Mouse (Mus musculus) lung, embryonic 15.5 days (tissue): ENCODE measurements around the gene Robo2. TPM values are rescaled to one million over a fixed set of nuclear protein-coding genes. Genes with fewer than 3 reads are reported as not detected.

Experiments used
- ATAC-seq: fragments of 200-750 bp; cut with Nextera tagmentation; 2 replicates; pipeline ENCODE4 v1.8.0; 2017; ENCODE audit warnings: moderate number of reproducible peaks, borderline replicate concordance; ENCODE audit not compliant: low FRiP score, low TSS enrichment; ENCODE audit errors: extremely low read depth
- H3K27ac ChIP-seq: fragments of 300-500 bp; sonication (generic); 2 replicates; pipeline ENCODE4 v1.5.1; 2015; ENCODE audit warnings: moderate library complexity, mild to moderate bottlenecking, inconsistent platforms
- H3K27me3 ChIP-seq: fragments of 300-500 bp; sonication (generic); 2 replicates; pipeline ENCODE4 v1.6.1; 2015; ENCODE audit warnings: inconsistent platforms
- H3K36me3 ChIP-seq: fragments of 300-500 bp; sonication (generic); 2 replicates; pipeline ENCODE4 v1.6.1; 2015; ENCODE audit warnings: inconsistent platforms
- H3K4me1 ChIP-seq: fragments of 300-500 bp; sonication (generic); 2 replicates; pipeline ENCODE4 v1.6.1; 2015; ENCODE audit warnings: inconsistent platforms
- H3K4me2 ChIP-seq: fragments of 300-500 bp; sonication (generic); 2 replicates; pipeline ENCODE4 v1.6.1; 2015; ENCODE audit warnings: inconsistent platforms, mild to moderate bottlenecking, moderate library complexity
- H3K4me3 ChIP-seq: fragments of 300-500 bp; sonication (generic); 2 replicates; pipeline ENCODE4 v1.5.1; 2015; ENCODE audit warnings: mild to moderate bottlenecking, inconsistent platforms
- H3K9ac ChIP-seq: fragments of 300-500 bp; sonication (generic); 2 replicates; pipeline ENCODE4 v1.6.1; 2015; ENCODE audit warnings: inconsistent platforms
- H3K9me3 ChIP-seq: fragments of 300-500 bp; sonication (generic); 2 replicates; pipeline ENCODE4 v1.6.1; 2016; ENCODE audit warnings: inconsistent platforms
- WGBS: fragments of 180-500 bp; shearing (Covaris S2); methylation state at CpG from one replicate; pipeline ENCODE4 v1.1.7; 2015; 5-methylcytosine and 5-hydroxymethylcytosine counted together
- polyA plus RNA-seq: library from polyadenylated mRNA; unstranded; fragments of >200 nt; fragmentation: Nextera tagmentation; extraction: Ambion mirVana; gene quantifications from 2 replicates; pipeline ENCODE4 v1.2.1, GENCODE M21; 2015

Robo2 gene
- polyA plus RNA-seq, 1 experiment from 2014 or later = 38.8 TPM

DNA sequence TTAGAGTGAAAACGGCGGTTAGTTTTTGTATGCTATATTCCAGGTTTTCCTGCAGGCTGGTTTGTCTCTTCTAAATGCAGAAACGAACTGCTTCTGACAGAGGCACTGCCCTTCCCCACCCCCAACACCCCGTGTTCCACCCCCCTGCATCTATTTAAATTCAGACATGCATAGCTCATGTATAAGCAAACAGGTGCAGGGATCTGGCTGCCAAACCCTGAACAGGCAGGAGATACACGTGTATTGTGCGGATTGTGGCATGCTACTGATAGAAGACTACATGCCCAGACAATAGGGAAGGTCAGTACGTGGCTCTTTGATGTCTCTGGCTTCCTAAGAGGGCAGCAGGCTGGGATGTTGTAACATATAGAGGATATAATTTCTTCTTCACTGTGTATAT is 95.5 kb downstream of the Robo2 start:
- Histone ChIP-seq H3K36me3 (no peaks in the 10 kb centered on the region), H3K27me3 (no peaks in the 10 kb centered on the region)
- 43% methylated on average over 7 of the region's 7 CpGs for WGBS

DNA sequence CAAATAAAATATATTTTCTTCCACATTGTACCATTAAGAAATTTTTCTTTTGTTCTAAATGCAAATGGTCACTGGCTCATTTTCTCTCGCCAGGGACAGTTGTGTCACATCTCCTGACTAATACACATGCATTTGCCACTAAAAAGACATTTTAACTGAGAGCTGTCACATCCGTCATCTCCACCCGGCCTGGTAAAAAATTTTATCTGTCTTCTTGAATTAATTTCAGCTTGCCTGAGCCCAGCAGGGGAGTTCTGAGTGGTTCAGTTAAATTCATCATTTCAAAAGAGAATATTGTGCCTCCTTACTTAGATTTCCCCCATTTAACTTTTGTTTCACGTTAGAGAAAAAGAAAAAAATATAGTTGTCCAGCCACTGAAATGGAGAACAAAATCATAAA is 98.4 kb downstream of the Robo2 start:
- H3K4me3 ChIP-seq = no peak overlapping the region
- no peak for ATAC-seq
- 56% methylated on average over 4 of the region's 4 CpGs for WGBS

More for the DNA sequence above, 95.5 kb downstream of the Robo2 start:
- Histone ChIP-seq H3K27ac (no peak overlapping the region), H3K4me2 (no peak overlapping the region), H3K4me1 (no peaks in the 10 kb centered on the region), H3K4me3 (no peak overlapping the region), H3K9ac (no peak overlapping the region), H3K9me3 (no peaks in the 10 kb centered on the region)
- ATAC-seq = no peak

DNA sequence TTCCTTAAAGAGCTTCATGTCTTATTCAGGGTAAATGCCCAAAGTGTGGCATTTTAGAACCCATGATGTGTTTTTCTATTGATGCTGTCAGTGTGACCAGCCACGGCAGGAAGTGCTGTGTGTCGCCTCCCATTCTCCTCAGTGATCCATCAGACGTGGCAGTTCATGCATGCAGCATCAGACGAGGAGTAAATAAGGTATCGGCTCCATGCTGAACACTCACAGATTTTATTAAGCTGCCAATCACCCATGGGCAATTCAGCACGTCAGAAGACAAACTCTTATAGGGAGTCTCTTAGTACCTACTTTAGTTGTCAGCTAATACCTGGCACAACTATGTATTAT is 104.1 kb downstream of the Robo2 start:
- 43% methylated on average over 6 of the region's 6 CpGs for WGBS
- no peaks in the 10 kb centered on the region for H3K36me3 ChIP-seq

More for the DNA sequence above, 98.4 kb downstream of the Robo2 start:
- no peak overlapping the region for H3K27ac ChIP-seq
- H3K36me3 ChIP-seq = no peaks in the 10 kb centered on the region
- H3K4me1 ChIP-seq = no peaks in the 10 kb centered on the region
- no peaks in the 10 kb centered on the region for H3K9me3 ChIP-seq
- no peak overlapping the region for H3K9ac ChIP-seq
- H3K4me2 ChIP-seq = no peak overlapping the region
- no peaks in the 10 kb centered on the region for H3K27me3 ChIP-seq

DNA sequence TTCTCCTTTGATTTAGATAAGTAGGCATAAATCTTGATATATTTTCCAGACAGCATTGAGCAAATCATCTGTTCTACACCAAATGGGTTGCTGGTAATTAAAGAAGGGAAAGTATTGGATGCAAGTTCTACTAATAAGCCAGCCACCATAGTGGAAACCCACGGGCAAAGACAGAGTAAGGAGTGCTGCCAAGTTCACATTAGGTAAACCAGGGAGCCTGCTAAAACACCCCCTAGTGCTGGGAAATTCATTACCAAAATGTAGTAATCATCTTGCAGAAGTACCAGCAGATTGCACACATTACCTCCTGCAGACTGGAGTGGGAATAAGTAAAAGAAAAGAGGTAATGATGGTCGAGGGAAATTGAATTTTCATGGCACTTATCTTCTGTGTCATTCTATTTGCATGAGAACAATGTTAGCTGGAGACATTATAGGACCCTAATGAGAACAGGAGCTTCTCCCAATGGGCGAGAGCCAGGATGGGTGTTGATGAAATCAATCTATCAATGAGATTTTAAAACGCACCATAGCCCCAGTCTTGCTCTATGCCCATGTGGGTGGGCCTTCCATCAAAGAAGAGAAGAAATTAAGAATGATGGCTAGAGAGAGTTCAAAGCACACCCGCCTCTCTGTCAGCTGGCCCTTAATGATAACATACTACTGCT is 104.6 kb downstream of the Robo2 start:
- no peak overlapping the region for H3K4me3 ChIP-seq
- no peaks in the 10 kb centered on the region for H3K9me3 ChIP-seq
- no peak overlapping the region for H3K4me2 ChIP-seq
- 57% methylated on average over 5 of the region's 5 CpGs for WGBS
- H3K9ac ChIP-seq = no peak overlapping the region
- ATAC-seq = no peak
- H3K4me1 ChIP-seq = no peaks in the 10 kb centered on the region
- H3K27me3 ChIP-seq = no peaks in the 10 kb centered on the region
- no peaks in the 10 kb centered on the region for H3K36me3 ChIP-seq
- no peak overlapping the region for H3K27ac ChIP-seq

More for the DNA sequence above, 104.1 kb downstream of the Robo2 start:
- no peak for ATAC-seq
- Histone ChIP-seq H3K4me1 (no peaks in the 10 kb centered on the region), H3K27me3 (no peaks in the 10 kb centered on the region), H3K4me2 (no peak overlapping the region), H3K9me3 (no peaks in the 10 kb centered on the region), H3K9ac (no peak overlapping the region), H3K27ac (no peak overlapping the region), H3K4me3 (no peak overlapping the region)

DNA sequence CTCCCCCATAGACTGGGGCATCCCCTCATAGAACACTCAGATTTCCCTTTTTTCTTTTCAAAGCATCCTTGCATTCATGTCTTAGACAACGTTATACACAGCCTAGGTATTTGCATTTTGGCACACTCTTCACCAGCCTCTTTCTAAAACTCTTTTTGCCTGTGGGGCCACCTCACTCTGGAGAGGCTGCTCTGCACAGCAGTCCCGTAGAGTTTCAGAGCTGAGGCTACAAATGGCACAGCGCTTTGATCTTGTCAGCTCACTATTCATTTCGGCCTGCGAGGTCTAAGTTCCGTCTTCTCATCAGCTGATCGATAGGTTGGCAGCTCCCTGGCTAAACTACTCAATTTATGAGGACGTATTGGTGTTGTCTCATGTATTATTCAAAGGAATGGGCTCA is 123.7 kb downstream of the Robo2 start:
- Histone ChIP-seq H3K4me2 (no peak overlapping the region), H3K4me3 (no peak overlapping the region)
- 77% methylated on average over 8 of the region's 8 CpGs for WGBS

DNA sequence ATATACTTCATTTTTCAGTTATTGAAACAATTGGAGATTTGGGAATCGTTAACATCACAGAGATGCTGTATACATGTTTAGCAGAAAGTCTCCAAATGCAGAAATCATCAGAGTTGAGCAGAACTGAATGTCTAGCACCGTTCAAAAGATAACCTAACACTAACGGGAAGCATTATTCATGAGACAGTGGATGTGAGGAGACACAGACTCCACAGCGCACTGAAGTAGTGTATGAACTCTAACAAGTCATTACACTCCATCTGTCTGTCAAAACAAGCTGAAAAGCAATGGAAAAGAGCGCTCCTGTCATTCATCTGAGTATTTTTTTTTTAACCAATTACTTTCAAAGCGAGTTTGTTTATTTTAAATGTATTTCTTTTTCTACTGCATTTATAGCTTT is 129.1 kb downstream of the Robo2 start:
- no peak for ATAC-seq
- Histone ChIP-seq H3K4me1 (no peaks in the 10 kb centered on the region), H3K9ac (no peak overlapping the region), H3K4me2 (no peak overlapping the region), H3K36me3 (no peaks in the 10 kb centered on the region), H3K27ac (no peak overlapping the region), H3K4me3 (no peak overlapping the region), H3K27me3 (no peaks in the 10 kb centered on the region), H3K9me3 (no peaks in the 10 kb centered on the region)
- WGBS = 47% methylated on average over 6 of the region's 6 CpGs

More for the DNA sequence above, 123.7 kb downstream of the Robo2 start:
- Histone ChIP-seq H3K9me3 (no peaks in the 10 kb centered on the region), H3K4me1 (no peaks in the 10 kb centered on the region), H3K27me3 (no peaks in the 10 kb centered on the region), H3K27ac (no peak overlapping the region), H3K36me3 (no peaks in the 10 kb centered on the region), H3K9ac (no peak overlapping the region)
- no peak for ATAC-seq

DNA sequence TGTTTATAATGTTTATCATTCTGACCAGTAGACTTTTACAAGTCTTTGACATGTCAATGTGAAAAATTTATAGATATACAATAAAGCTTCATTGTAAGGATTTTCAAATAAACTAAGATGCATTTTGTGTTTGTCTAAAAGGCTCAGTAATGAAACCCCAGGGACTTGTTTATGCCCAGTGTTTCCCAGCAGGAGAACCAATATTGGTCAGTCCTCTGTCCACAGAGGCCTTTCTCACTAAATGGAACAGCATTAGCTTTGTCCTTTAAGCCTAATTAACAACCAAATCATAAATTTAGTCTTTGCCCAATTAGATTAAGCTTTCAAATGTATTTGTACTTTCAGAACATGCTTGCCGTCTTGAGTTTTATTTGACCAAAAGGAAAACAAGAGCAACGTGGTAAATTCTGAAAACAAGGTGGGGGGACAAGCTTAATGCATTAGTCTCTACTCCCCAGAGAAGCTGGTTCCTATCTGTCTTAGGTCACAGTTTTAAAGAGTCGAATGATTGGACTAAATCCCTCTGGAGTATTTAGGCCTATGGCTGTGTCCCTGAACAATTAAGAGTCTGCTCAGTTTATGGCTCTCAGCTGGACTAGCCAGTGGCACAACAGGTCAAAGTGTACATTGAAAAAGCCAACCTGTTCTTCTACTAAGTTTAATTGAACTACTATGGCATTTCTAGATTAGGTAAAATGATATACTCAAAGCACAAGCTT is 134.6 kb downstream of the Robo2 start:
- Histone ChIP-seq H3K9me3 (no peaks in the 10 kb centered on the region), H3K4me3 (no peak overlapping the region), H3K4me2 (no peak overlapping the region), H3K9ac (no peak overlapping the region), H3K27ac (no peak overlapping the region), H3K4me1 (no peaks in the 10 kb centered on the region), H3K27me3 (no peaks in the 10 kb centered on the region), H3K36me3 (no peaks in the 10 kb centered on the region)
- no peak for ATAC-seq
- 54% methylated on average over 3 of the region's 3 CpGs for WGBS

DNA sequence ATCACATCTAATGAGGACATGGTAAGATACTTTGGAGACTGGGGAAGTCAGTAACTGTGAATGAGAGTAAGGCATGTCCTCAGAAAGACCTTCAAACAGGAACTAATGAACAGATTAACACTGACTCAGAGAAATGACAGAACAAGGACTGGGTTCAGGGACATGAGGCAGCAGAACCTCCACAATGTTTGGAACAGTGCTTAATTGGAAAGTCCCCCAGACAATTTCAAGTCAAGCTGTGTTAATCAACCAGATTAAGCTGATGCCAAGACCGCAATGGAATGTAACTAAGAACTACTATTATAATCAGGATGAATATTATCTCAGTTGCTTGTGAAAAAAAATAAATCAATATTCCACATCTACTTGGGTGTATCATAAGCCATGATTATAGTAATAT is 137.0 kb downstream of the Robo2 start:
- 86% methylated on average over 1 of the region's 1 CpGs for WGBS
- no peak overlapping the region for H3K4me2 ChIP-seq
- no peaks in the 10 kb centered on the region for H3K27me3 ChIP-seq
- no peak overlapping the region for H3K9ac ChIP-seq
- no peak overlapping the region for H3K27ac ChIP-seq
- H3K36me3 ChIP-seq = no peaks in the 10 kb centered on the region
- no peaks in the 10 kb centered on the region for H3K9me3 ChIP-seq
- no peak overlapping the region for H3K4me3 ChIP-seq
- no peaks in the 10 kb centered on the region for H3K4me1 ChIP-seq
- ATAC-seq = no peak

DNA sequence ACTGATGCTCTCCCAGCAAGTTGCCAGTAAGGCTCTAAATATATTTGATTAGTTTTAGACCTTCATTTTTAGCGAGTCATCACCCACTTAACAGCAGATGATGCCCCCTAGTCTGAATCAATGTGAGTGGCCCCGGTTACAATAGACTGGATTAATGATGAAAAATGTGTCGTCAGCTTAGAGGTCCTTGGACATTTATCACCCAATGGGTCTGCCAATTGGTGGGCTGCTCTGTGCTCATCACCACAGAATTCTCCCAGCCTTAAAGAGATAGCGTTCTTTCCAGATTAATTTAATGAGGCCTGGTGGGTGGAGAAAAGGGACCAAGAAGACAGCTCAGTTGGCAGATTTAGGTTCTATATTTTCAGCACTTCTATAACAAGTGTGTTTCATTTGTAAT is 138.6 kb downstream of the Robo2 start:
- no peak overlapping the region for H3K9ac ChIP-seq
- no peak for ATAC-seq
- no peaks in the 10 kb centered on the region for H3K9me3 ChIP-seq
- no peaks in the 10 kb centered on the region for H3K4me1 ChIP-seq
- no peaks in the 10 kb centered on the region for H3K36me3 ChIP-seq
- whole genome bisulfite sequencing = 51% methylated on average over 4 of the region's 4 CpGs
- H3K27ac ChIP-seq = no peak overlapping the region
- H3K27me3 ChIP-seq = no peaks in the 10 kb centered on the region
- H3K4me3 ChIP-seq = no peak overlapping the region
- no peak overlapping the region for H3K4me2 ChIP-seq

DNA sequence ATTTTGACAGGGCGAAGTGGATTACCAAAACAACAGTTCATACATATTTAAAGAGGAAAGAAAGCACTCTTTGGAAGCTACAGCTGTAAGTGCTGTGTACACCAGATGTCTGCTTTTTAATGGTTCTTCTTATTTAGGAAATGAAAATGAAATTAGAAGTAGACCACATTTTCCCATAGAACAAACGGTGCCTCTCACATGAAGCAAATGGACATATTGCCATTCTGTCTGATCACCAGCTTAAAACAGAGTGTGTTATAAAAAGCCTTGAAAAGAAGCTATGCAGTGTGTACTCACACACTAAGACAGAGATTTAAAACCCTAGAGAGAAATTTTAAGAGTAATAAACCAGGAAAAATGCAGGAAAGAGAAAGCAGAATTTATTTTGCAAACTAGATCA is 153.4 kb downstream of the Robo2 start:
- Histone ChIP-seq H3K4me2 (no peak overlapping the region), H3K4me3 (no peak overlapping the region), H3K36me3 (no peaks in the 10 kb centered on the region), H3K9ac (no peak overlapping the region), H3K4me1 (no peaks in the 10 kb centered on the region), H3K9me3 (no peaks in the 10 kb centered on the region), H3K27me3 (no peaks in the 10 kb centered on the region), H3K27ac (no peak overlapping the region)
- 66% methylated on average over 2 of the region's 2 CpGs for WGBS
- no peak for ATAC-seq

DNA sequence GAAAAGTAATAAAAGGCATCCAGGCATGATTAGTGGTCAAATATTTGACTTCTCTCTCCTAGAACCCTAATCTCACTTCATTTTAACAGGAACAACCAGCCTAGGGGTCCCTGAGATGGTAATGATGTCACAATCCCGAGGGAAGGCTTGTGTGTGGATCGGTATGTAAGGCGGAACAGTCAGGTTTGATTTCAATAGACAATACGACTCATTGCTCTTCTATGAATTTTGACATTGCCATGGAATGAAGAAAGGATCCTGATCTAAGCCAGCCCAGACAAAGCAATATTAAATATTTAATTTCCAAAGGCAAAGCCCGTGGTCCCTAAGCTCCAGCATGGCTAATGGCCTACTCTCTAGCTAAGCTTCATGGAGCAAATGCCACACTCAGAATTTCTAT is 167.2 kb downstream of the Robo2 start:
- Histone ChIP-seq H3K4me2 (no peak overlapping the region), H3K27ac (no peak overlapping the region), H3K9ac (no peak overlapping the region), H3K36me3 (no peaks in the 10 kb centered on the region), H3K27me3 (no peaks in the 10 kb centered on the region), H3K4me1 (no peaks in the 10 kb centered on the region), H3K9me3 (no peaks in the 10 kb centered on the region), H3K4me3 (no peak overlapping the region)
- no peak for ATAC-seq
- WGBS = 84% methylated on average over 5 of the region's 5 CpGs

DNA sequence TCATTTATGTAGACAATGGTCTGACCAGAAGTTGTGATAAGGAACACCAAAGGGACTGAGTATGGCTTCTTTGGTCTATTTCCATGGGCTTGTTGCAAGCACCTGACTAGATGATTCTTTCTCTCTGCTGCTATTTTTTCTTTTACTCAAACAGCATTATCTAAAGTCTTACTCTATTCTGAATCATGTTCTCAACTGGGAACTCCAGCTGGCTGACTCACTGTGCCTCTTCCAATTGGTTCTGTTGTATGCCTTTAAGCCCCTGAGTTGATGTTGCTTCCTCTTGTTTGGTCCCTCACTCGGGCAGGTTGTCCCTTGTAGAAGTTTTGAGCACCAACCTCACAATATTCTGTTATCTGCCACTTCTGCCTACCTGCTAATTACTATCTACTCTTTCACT is 170.1 kb downstream of the Robo2 start:
- no peak overlapping the region for H3K9ac ChIP-seq
- no peak overlapping the region for H3K4me2 ChIP-seq
- H3K4me1 ChIP-seq = no peaks in the 10 kb centered on the region
- no peak overlapping the region for H3K4me3 ChIP-seq
- no peak overlapping the region for H3K27ac ChIP-seq
- WGBS = 78% methylated on average over 1 of the region's 1 CpGs
- no peak for ATAC-seq
- no peaks in the 10 kb centered on the region for H3K27me3 ChIP-seq
- no peaks in the 10 kb centered on the region for H3K36me3 ChIP-seq
- no peaks in the 10 kb centered on the region for H3K9me3 ChIP-seq
